Mouse (Mus musculus): ENCODE data around the gene Cog1. TPM values are rescaled to one million over a fixed set of nuclear protein-coding genes. Genes with fewer than 3 reads are reported as not detected.

The Cog1 gene
- polyA plus RNA-seq, 2 experiments from 2014 or later = 17.6 to 17.9 TPM

DNA sequence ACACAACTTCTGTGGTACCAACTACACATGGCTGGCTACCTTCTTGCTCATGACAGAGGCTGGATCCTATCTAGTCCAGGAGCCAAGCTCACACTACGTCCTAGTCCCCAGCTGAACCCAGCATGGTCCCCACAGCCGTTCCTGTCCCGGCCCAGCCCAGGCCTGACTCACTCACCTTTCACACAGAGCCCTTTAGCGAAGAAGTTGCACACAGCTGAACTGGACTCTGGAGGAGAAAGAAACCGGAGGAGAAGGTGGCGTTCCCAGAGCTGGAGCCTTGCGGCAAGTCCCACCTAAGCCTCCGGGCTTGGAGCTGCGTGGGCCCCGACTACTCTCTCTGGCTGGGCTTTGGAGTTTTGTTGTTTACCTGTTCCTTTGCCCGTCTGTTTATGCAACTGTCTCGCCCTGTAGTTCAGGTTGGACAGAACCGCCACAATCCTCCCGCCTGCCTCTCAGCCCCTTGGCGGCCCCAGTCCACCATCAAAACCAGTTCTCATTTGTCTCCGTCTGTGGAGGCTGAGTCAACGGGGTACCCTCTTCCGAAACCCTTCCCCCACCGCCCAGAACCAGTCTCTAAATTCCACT is 59.8 kb downstream of the Cog1 start:
- ATAC-seq = no peak

DNA sequence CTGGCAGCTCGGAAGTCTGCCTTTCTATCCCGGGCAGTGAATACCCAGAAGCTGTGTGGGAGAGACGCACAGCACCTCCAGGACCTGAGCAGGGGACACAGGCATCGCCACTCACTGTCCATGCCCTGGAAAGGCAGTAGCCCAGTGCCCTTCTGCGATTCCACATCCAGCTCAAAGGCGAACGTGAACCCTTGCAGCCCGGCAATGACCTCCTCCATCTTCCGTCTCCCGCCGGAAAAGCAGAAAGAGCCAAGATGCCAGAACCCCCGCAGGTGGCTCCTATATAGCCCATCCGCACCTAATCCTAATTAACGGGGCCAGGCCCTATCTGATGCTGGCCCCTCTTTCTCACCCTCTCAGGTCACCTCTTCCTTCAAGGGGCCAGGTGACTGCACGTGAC is 60.3 kb downstream of the Cog1 start:
- ATAC-seq = no peak

DNA sequence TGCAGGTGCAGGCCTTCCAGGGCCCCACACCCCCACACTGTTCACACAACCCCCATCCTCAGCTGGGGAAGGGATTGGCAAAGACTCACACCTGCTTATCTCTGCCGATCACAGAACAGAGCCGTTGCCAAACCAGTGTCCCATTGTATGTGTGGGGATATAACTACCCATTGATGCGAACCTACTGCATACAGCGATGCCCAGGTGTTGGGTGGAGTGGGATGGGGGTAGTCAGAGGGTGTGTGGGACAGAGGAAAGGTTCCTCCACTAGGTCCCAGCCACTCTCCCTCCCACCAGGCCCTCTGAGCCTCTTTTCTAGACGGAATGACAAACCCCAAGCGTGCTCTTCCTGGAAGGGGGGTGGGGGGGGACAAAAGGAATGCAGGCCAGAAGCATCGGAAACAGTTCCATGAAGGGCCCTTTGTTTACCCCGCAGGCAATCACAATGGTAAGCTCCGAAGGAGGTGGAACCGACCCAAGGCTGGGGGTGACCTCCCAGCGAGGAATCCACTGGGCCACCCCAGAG is 60.8 kb downstream of the Cog1 start, which contains the start of gene Cpsf4l:
TSS of gene Cpsf4l (minus strand) at position 287 of the 526 bp plus-strand sequence.
- no peak for ATAC-seq

DNA sequence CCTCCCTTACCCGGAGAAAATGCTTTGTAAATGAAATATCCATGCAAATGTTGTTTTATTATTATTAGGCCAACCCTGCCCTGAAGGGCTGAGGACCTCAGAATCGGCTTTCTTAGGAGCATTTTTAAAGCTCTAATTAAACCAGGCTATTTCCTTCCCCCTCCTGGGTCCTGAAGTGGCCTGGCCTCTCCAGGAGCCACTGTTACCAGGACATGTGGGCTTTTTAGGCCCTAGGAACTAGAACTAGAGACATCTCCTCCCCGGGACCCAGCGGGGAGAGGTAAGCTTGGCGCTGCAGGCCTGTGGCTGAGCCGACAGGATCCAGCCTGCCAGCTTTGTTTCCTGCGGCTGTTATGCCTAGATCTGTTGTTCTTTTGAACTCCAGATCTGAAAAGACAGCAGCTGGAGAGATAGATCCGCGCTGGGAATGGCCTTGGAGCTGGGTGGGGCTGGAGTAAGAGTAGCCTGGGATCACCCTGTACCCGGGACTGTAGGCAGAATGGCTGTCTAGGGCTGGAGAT is 61.3 kb downstream of the Cog1 start:
- ATAC-seq = no peak

DNA sequence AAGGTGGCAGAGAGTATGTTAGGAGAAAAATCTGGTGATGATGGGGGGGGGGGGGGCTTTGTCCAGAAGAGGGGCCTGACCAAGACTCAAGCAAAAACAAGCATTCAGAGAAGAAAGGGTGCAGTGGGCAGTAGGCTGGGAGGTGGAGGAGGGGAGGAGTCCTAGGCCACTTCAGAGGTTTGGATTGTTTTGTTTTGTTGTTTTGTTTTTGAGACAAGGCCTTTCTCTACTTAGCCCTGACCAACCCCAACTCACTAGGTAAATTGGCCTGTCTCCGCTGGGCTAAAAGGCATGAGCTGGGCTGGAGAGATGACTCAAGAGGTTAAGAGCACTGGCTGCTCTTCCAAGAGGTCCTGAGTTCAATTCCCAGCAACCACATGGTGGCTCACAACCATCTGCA is 62.1 kb downstream of the Cog1 start:
- ATAC-seq = no peak

DNA sequence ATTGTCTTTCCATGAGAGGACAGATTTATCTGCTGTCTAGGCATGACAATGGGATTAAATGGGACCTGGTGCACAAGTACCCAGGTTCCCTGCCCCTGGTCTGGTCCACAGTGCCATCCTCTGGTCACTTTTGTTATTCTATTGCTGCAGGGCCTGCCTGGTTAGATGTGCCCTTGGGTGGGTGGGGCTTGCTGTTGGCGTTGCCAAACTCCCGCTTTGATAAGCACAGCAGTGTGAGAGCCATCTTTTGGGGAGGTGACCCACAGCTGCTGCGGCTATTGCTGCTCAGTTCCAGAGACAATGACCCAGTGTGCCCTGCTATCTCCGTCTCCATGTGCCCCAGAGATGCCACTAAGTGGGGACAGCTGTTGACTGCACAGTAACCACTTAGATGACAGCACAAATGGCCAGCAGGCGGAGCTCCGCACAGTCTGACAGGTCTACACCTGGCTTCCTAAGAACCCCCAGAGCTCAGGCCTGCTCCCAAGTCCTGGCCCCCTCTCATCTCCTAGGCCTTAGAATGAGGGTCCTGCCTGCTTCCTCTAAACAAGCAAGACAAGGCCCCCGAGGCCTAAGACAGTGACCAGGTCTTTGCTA is 66.2 kb downstream of the Cog1 start:
- ATAC-seq = no peak

DNA sequence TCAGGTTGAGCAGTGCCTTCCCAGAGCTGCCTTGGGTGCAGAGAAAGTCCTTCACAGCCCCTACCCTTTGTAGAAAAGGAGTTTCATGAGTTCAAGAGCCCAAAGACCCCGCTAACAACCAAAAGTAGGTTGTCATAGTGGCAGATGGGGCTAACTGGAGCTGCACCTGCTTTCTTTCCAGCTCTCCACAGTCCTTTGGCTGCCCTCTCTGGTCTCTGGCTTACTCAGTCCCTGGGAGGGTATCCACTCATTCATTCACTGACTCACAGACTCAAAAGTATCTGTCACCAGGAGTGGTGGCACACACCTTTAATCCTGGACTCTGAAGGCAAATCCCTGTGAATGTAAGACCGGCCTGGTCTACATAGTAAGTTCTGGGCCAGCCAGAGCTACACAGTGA is 67.2 kb downstream of the Cog1 start:
- no peak for ATAC-seq

Other genes with a start within 250 kb of the Cog1 start
- gene Sstr2, start 29.8 kb upstream of the Cog1 start, polyA plus RNA-seq (2017; shearing (Covaris generic)) = not detected
- gene Slc39a11, start 910 bp downstream of the Cog1 start, polyA plus RNA-seq (2017; shearing (Covaris generic)) = 10 to 100 TPM; 12.5 to 17.1 TPM
- gene Fam104a, start 35.0 kb downstream of the Cog1 start, polyA plus RNA-seq (2017; shearing (Covaris generic)) = 10 to 100 TPM; 16.4 to 18.6 TPM
- 1 to 10 TPM; 6.8 to 8.6 TPM for gene D11Wsu47e, start 35.2 kb downstream of the Cog1 start, polyA plus RNA-seq (2017; shearing (Covaris generic))
- gene Cpsf4l, start 60.8 kb downstream of the Cog1 start, polyA plus RNA-seq (2017; shearing (Covaris generic)) = under 1 TPM in 1 of 2 experiments, not detected in 1; 0.45 TPM
- 1 to 10 TPM; 2.4 to 2.5 TPM for gene Cdc42ep4, start 102.7 kb downstream of the Cog1 start, polyA plus RNA-seq (2017; shearing (Covaris generic))

Measured in activated CD4-positive, CD25-positive, alpha-beta regulatory T cell, adult 4 months (primary cell).